Mouse (Mus musculus): Measurements from ENCODE around the gene C2. TPM values are rescaled to one million over a fixed set of nuclear protein-coding genes. Genes with fewer than 3 reads are reported as not detected.

The C2 gene
- polyA plus RNA-seq, 2 experiments = 14.1 to 15.6 TPM

GRCm38 (mm10) chr17:34922939-34923338 is 24.9 kb upstream of the C2 start:
- H3K4me3 ChIP-seq (ENCODE audit: insufficient read depth in 1 of 2, low read depth in 2 of 2, low read length in 2 of 2) = no peak overlapping the region
- WGBS (ENCODE audit: insufficient replicate concordance) = 44% methylated on average over 6 of the region's 6 CpGs
- no peak overlapping the region for H3K4me2 ChIP-seq (ENCODE audit: low read depth)
- DNase-seq (ENCODE audit: low read depth in 3 of 3, low spot score in 3 of 3) (no peak), ATAC-seq (ENCODE audit: insufficient read depth) (no peak)
- 0 out of 4 replicates have a peak, but pooled peaks cover 0 to 2% of the 10 kb centered on the region in 2 experiments for H3K4me1 ChIP-seq (replicated peaks; ENCODE audit: control insufficient read depth in 2 of 2, insufficient read depth in 2 of 2, low read length in 1 of 2)
- no peak overlapping the region for H3K27ac ChIP-seq
- TF ChIP-seq EP300 (IDR thresholded peaks at IDR 0.05; ENCODE audit: low read depth) (no peak), CTCF (IDR thresholded peaks at IDR 0.05; ENCODE audit: low read depth) (peak; percentile 53)
- no peaks in the 10 kb centered on the region for H3K9me3 ChIP-seq (ENCODE audit: control insufficient read depth, low read length)
- no peak overlapping the region for H3K9ac ChIP-seq (replicated peaks)
- H3K36me3 ChIP-seq (replicated peaks; ENCODE audit: control insufficient read depth, insufficient read depth, low read depth) = no peaks in the 10 kb centered on the region
- H3K27me3 ChIP-seq (ENCODE audit: control insufficient read depth, insufficient read depth, low read length) = no peaks in the 10 kb centered on the region

- no peak overlapping the region for H3K27ac ChIP-seq
- H3K4me2 ChIP-seq (ENCODE audit: low read depth) = no peak overlapping the region
- TF ChIP-seq CTCF (IDR thresholded peaks at IDR 0.05; ENCODE audit: low read depth) (no peak), EP300 (IDR thresholded peaks at IDR 0.05; ENCODE audit: low read depth) (no peak)
- no peaks in the 10 kb centered on the region for H3K9me3 ChIP-seq (ENCODE audit: control insufficient read depth, low read length)
- H3K27me3 ChIP-seq (ENCODE audit: control insufficient read depth, insufficient read depth, low read length) = no peaks in the 10 kb centered on the region
- H3K9ac ChIP-seq (replicated peaks) = no peak overlapping the region
- DNase-seq (ENCODE audit: low read depth in 3 of 3, low spot score in 3 of 3) (no peak), ATAC-seq (ENCODE audit: insufficient read depth) (no peak)
- no peak overlapping the region for H3K4me3 ChIP-seq (ENCODE audit: insufficient read depth in 1 of 2, low read depth in 2 of 2, low read length in 2 of 2)
- peaks cover 5% of the 10 kb centered on the region for H3K36me3 ChIP-seq (replicated peaks; ENCODE audit: control insufficient read depth, insufficient read depth, low read depth)
- 56% methylated on average over 9 of the region's 9 CpGs for WGBS (ENCODE audit: insufficient replicate concordance)
- H3K4me1 ChIP-seq (replicated peaks; ENCODE audit: control insufficient read depth in 2 of 2, insufficient read depth in 2 of 2, low read length in 1 of 2) = 0 out of 4 replicates have a peak, but pooled peaks cover 0 to 3% of the 10 kb centered on the region in 2 experiments
Observed at GRCm38 (mm10) chr17:34917188-34917587, 19.1 kb upstream of the C2 start.

- Histone ChIP-seq H3K9me3 (ENCODE audit: control insufficient read depth, low read length) (no peaks in the 10 kb centered on the region), H3K4me3 (ENCODE audit: insufficient read depth in 1 of 2, low read depth in 2 of 2, low read length in 2 of 2) (no peak overlapping the region), H3K4me1 (replicated peaks; ENCODE audit: control insufficient read depth in 2 of 2, insufficient read depth in 2 of 2, low read length in 1 of 2) (0 out of 4 replicates have a peak, but pooled peaks cover 0 to 3% of the 10 kb centered on the region in 2 experiments), H3K9ac (replicated peaks) (no peak overlapping the region), H3K36me3 (replicated peaks; ENCODE audit: control insufficient read depth, insufficient read depth, low read depth) (peaks cover 5% of the 10 kb centered on the region), H3K4me2 (ENCODE audit: low read depth) (no peak overlapping the region), H3K27me3 (ENCODE audit: control insufficient read depth, insufficient read depth, low read length) (no peaks in the 10 kb centered on the region), H3K27ac (no peak overlapping the region)
- WGBS (ENCODE audit: insufficient replicate concordance) = 68% methylated on average over 5 of the region's 5 CpGs
- ATAC-seq (ENCODE audit: insufficient read depth) = no peak
- DNase-seq (ENCODE audit: low read depth in 3 of 3, low spot score in 3 of 3) = no peak
- TF ChIP-seq EP300 (IDR thresholded peaks at IDR 0.05; ENCODE audit: low read depth) (no peak), CTCF (IDR thresholded peaks at IDR 0.05; ENCODE audit: low read depth) (no peak)
Observed at GRCm38 (mm10) chr17:34916316-34916715, 18.3 kb upstream of the C2 start.

GRCm38 (mm10) chr17:34915410-34915831 is 17.4 kb upstream of the C2 start:
- DNase-seq (ENCODE audit: low read depth in 3 of 3, low spot score in 3 of 3) (no peak), ATAC-seq (ENCODE audit: insufficient read depth) (peak; percentile 40; the same call in 1 of the 2 replicates)
- H3K36me3 ChIP-seq (replicated peaks; ENCODE audit: control insufficient read depth, insufficient read depth, low read depth) = peaks cover 5% of the 10 kb centered on the region
- H3K4me3 ChIP-seq (ENCODE audit: insufficient read depth in 1 of 2, low read depth in 2 of 2, low read length in 2 of 2) = no peak overlapping the region
- no peak overlapping the region for H3K9ac ChIP-seq (replicated peaks)
- 10% methylated on average over 11 of the region's 11 CpGs for WGBS (ENCODE audit: insufficient replicate concordance)
- peak; percentile 52 for TF ChIP-seq CTCF (IDR thresholded peaks at IDR 0.05; ENCODE audit: low read depth)
- TF ChIP-seq EP300 (IDR thresholded peaks at IDR 0.05; ENCODE audit: low read depth) = no peak
- H3K27me3 ChIP-seq (ENCODE audit: control insufficient read depth, insufficient read depth, low read length) = no peaks in the 10 kb centered on the region
- H3K9me3 ChIP-seq (ENCODE audit: control insufficient read depth, low read length) = no peaks in the 10 kb centered on the region
- no peak overlapping the region for H3K27ac ChIP-seq
- H3K4me2 ChIP-seq (ENCODE audit: low read depth) = no peak overlapping the region
- 0 out of 4 replicates have a peak, but pooled peaks cover 0 to 3% of the 10 kb centered on the region in 2 experiments for H3K4me1 ChIP-seq (replicated peaks; ENCODE audit: control insufficient read depth in 2 of 2, insufficient read depth in 2 of 2, low read length in 1 of 2)

GRCm38 (mm10) chr17:34913930-34914665 is 16.0 kb upstream of the C2 start, which contains the start of gene Slc44a4:
Slc44a4 (plus strand) TSS chr17:34914466.
- Histone ChIP-seq H3K36me3 (replicated peaks; ENCODE audit: control insufficient read depth, insufficient read depth, low read depth) (peaks cover 7% of the 10 kb centered on the region), H3K27me3 (ENCODE audit: control insufficient read depth, insufficient read depth, low read length) (no peaks in the 10 kb centered on the region), H3K27ac (no peak within 1 kb of the TSS), H3K4me1 (replicated peaks; ENCODE audit: control insufficient read depth in 2 of 2, insufficient read depth in 2 of 2, low read length in 1 of 2) (0 out of 4 replicates have a peak, but pooled peaks cover 0 to 3% of the 10 kb centered on the region in 2 experiments), H3K4me2 (ENCODE audit: low read depth) (no peak within 1 kb of the TSS), H3K9ac (replicated peaks) (no peak within 1 kb of the TSS), H3K4me3 (ENCODE audit: insufficient read depth in 1 of 2, low read depth in 2 of 2, low read length in 2 of 2) (no peak within 1 kb of the TSS), H3K9me3 (ENCODE audit: control insufficient read depth, low read length) (no peaks in the 10 kb centered on the region)
- ATAC-seq (ENCODE audit: insufficient read depth) (no peak), DNase-seq (ENCODE audit: low read depth in 3 of 3, low spot score in 3 of 3) (no peak)
- WGBS (ENCODE audit: insufficient replicate concordance) = 42% methylated on average over 18 of the region's 18 CpGs
- TF ChIP-seq EP300 (IDR thresholded peaks at IDR 0.05; ENCODE audit: low read depth) = no peak
- no peak for TF ChIP-seq CTCF (IDR thresholded peaks at IDR 0.05; ENCODE audit: low read depth)
